Mouse (Mus musculus) liver, postnatal 0 days (tissue): Measurements from ENCODE around the gene Havcr2.
A peak's percentile ranks its signal among the peaks of the same experiment; 100 is the strongest.

Experiments used
- CTCF ChIP-seq: sonication (generic); IDR thresholded peaks from 2 replicates; pipeline ENCODE4 v1.5.1; 2016; ENCODE audit warnings: antibody characterized with exemption, low read depth
- EP300 ChIP-seq: IDR thresholded peaks from 2 replicates; pipeline ENCODE4 v1.6.1; 2016; ENCODE audit warnings: antibody characterized with exemption, low read depth, mild to moderate bottlenecking

- no peak for TF ChIP-seq CTCF
- peak; percentile 90 for TF ChIP-seq EP300
Measured at GRCm38 (mm10) chr11:46454453-46455045, at the start of gene Havcr2.
